Mouse (Mus musculus): Measurements from ENCODE around the gene Vnn3.

The Vnn3 gene

DNA sequence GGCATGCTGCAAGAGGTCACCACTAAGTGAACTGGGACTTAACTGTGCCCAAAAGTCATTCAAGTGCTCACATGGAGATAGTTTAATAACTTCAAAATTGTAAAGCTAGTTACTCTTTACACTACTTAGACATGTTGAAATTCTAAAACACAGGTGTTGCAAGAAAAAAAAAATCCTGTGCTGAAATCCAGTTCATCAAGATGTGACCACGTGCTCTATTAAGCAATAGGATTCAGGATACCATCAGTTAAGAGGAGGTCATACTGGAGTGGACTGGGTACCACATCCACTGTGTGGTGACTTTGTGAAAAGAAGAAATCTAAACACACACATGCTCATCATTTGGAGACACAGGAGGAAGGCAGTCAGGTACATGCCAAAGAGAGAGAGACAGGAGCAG lies 41.7 kb downstream of the Vnn3 start:
- DNase-seq (ENCODE audit: low read depth, low spot score): no peak

DNA sequence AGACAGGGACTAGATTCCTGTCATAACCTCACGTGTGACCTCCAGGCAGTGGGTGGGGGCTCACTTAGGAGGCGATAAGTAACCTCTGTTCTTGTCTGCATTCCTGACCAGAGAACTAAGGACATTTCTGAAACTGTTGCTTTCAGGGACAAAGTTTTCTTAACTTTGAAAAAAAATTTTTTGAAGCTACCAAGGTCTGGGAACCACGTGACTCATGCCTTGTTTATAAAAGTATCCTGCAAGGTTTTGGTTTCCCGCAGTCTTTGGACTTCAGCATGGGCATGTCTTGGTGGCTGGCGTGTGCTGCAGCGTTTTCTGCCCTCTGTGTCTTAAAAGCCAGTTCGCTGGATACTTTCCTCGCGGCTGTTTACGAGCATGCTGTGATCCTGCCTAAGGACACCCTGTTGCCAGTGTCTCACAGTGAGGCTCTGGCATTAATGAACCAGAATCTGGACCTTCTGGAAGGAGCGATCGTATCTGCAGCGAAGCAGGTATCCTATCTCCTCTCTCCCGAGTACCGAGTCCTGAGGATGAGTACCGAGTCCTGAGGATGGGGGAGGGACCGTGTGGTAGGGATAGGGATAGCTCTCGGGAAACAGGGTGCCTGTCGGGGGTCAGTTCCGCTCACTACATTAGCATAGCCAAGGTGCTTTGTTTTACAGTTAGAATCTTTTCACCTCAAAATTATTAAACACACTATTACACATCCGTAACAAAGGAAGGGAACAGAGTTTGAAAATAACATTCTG lies 43.5 kb downstream of the Vnn3 start, which contains the start of gene Vnn1:
Vnn1 (plus strand) TSS at position 88 of the 749 bp plus-strand sequence.
- no peak for DNase-seq (ENCODE audit: low read depth, low spot score)

GRCm38 (mm10) chr10:23895376-23895775 lies 44.1 kb downstream of the Vnn3 start:
- DNase-seq (ENCODE audit: low read depth, low spot score): no peak

- DNase-seq (ENCODE audit: low read depth, low spot score): no peak
These were observed 49.9 kb downstream of the Vnn3 start for GRCm38 (mm10) chr10:23901119-23901518.

- no peak for DNase-seq (ENCODE audit: low read depth, low spot score)
These were observed 54.4 kb downstream of the Vnn3 start for GRCm38 (mm10) chr10:23905661-23906060.

All from c-Kit-negative CD71-positive TER-119-positive erythroid progenitor cells, embryonic 14.5 days (primary cell).